Mouse (Mus musculus) c-Kit-positive CD71-positive TER-119-negative erythroid progenitor cells, embryonic 14.5 days (primary cell): ENCODE measurements around the gene 0610012G03Rik.
"Not testable (repeated sequence)": the region's sequence is repeated elsewhere in the genome, so short reads cannot be mapped to it uniquely, and the experiment has no call there.

Source experiments
- DNase-seq: peaks from one replicate; pipeline ENCODE4 v3.0.0-alpha.2; 2013; ENCODE audit warnings: low read depth

The 0610012G03Rik gene

DNA sequence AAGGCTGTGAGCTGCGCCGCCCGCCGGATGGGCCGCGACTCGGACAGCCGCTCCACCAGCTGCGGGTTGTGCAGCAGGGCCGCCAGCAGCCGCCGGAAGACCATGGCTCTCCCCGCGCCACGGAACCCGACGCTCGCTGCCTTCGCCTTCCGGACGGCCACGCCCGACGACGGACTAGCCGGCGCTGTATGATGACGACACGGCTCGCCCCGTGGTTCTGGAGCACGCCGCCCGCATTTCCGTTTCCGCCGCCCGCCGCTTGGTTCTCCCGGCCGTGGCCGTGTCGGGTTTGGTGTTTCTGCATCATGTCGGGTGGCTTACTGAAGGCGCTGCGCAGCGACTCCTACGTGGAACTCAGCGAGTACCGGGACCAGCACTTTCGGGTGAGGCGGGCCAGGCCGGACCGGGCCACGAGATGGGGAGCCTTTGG, at the start of gene 0610012G03Rik, which contains the start of gene Ncbp2:
Gene 0610012G03Rik (minus strand): TSS at position 150 of the 430 bp plus-strand sequence.
Gene Ncbp2 (plus strand): TSS at position 169 of the 430 bp plus-strand sequence.
- peak; percentile 90 for DNase-seq

GRCm38 (mm10) chr16:31996371-31996770, 48.1 kb upstream of the 0610012G03Rik start:
- no peak for DNase-seq

- no peak for DNase-seq
Observed at GRCm38 (mm10) chr16:31993946-31994345, 45.7 kb upstream of the 0610012G03Rik start.

GRCm38 (mm10) chr16:31993195-31993594, 44.9 kb upstream of the 0610012G03Rik start:
- no peak for DNase-seq

DNA sequence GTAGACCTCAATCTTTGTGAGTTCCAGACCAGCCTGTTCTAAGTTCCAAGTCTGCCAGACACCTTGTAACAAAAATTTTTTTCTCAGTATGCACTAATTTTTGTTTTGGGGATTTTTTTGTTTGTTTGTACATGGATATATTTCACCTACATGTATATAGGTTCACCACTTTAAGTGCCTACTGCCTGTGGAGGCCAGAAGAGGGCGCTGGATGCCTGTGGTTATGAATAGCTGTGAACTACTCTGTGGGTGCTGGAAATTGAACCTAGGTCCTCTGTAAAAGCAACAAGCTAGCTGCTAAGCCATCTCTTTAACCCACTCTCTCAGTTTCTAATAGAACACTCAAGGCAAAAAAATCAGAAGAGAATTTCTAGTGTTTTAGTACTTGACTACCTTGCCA, 43.7 kb upstream of the 0610012G03Rik start:
- DNase-seq = no peak

DNA sequence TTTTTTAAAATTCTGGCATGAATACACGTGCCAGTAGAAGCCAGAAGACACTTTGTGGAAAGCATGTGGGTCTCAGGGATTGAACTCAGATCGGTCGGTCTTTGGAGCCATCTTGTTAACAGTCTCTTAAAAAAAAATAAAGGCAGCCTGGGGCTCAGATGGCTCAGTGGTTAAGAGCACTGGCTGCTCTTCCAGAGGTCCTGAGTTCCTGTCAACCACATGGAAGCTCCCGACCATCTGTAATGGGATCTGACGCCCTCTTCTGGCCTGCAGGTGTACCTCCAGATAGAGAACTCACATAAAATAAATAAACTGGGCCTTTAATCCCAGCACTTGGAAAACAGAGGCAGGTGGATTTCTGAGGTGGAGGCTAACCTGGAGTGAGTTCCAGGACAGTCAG, 32.7 kb upstream of the 0610012G03Rik start:
- DNase-seq = no peak

DNA sequence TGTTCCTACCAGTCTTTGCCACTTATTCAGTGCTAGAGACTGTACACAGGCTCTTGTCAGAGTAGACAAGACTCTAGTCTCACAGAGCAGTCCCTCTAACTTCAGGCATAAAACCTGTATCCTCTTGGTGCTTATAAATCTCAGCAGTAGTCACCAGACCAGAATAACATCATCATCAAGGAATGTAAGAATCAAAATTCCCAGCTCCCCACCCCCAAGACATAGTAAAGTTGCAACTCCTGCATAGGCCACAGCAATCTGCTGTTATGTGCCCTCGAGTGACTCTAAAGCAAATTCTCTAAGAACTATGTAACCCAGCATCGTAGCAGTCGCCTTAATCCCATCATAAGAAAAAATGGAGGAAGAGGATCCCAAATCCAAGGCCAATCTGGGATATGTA, 31.2 kb upstream of the 0610012G03Rik start:
- DNase-seq = no peak

DNA sequence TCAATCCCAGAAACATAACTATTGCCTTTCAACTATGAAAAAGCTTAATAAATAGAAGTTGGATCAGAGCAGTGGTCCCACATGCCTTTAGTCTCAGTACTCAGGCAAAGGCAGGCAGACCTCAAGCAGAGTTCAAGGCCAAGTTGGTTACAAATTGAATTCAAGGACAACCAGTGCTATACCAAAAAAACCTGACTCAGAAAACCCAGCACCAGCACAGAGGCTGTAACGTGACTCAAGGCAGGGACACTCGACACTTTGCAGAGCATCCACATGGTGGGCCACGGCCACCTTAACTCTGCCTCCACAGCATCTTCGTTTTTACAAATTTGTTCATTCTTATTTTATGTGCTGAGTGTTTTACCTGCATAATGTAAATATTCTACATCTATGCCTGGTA, 27.0 kb upstream of the 0610012G03Rik start:
- no peak for DNase-seq

GRCm38 (mm10) chr16:31963224-31963623, 14.9 kb upstream of the 0610012G03Rik start:
- DNase-seq = no peak

GRCm38 (mm10) chr16:31947901-31948316, 385 bp downstream of the 0610012G03Rik start:
- peak; percentile 22 for DNase-seq

- DNase-seq = peak; percentile 21
Observed at GRCm38 (mm10) chr16:31947333-31947732, 961 bp downstream of the 0610012G03Rik start.

DNA sequence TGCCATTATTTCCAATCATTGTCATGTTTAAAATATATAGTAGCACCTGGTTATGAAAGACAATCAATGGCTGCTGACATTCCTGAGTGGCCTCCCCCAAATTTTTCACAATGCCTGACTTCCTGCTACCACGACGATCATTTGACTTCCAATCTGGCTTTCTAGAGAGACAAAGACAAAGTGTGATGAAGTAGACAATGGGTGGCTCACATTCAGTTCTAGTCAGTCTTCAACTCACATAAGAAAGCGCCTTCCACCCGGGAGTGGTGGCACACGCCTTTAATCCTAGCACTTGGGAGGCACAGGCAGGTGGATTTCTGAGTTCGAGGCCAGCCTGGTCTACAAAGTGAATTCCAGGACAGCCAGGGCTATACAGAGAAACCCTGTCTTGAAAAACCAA, 2.3 kb downstream of the 0610012G03Rik start:
- DNase-seq = not testable (repeated sequence)

- DNase-seq = no peak
Observed at GRCm38 (mm10) chr16:31945372-31945771, 2.9 kb downstream of the 0610012G03Rik start.

GRCm38 (mm10) chr16:31944698-31945255, 3.5 kb downstream of the 0610012G03Rik start:
- no peak for DNase-seq

GRCm38 (mm10) chr16:31943980-31944379, 4.3 kb downstream of the 0610012G03Rik start:
- DNase-seq = peak; percentile 64

DNA sequence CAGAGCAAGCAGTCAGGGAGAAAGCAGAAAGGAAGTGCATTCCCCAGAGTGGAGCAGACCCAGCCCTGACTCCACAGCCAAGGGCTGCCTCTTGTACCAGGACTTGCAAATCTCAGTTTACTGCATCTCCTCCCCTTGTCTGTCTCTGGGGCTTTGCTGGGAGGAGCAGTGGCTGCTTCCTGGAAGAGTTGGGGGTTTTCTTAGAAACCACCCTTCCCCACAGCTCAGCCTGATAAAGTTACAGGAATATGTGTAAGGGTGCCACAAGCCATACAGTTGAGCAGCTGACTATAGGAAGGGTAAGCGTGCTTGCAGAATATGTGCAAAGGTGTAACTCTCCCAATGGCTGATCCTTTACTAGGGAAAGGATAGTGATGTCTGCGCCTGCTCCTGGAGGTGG, 7.7 kb downstream of the 0610012G03Rik start:
- DNase-seq = peak; percentile 56

- DNase-seq = no peak
Observed at GRCm38 (mm10) chr16:31938856-31939255, 9.4 kb downstream of the 0610012G03Rik start.

DNA sequence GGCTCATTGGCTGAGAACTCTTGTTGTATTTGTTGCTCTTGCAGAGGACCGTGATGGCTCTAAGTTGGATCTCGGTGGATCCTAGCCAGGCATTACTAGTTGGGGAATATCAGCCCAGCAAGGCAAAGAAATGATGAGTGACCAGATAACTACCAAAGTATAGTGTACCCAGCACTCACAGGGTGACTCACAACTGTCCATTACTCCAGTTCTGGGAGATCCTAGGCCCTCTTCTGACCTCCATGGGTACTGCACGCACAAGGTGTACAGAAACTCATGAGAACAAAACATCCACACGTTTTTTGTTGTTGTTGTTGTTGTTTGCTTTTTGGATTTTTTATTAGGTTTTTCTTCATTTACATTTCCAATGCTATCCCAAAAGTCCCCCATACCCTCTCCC, 11.7 kb downstream of the 0610012G03Rik start:
- no peak for DNase-seq

GRCm38 (mm10) chr16:31935091-31935979, 13.0 kb downstream of the 0610012G03Rik start:
- no peak for DNase-seq

DNA sequence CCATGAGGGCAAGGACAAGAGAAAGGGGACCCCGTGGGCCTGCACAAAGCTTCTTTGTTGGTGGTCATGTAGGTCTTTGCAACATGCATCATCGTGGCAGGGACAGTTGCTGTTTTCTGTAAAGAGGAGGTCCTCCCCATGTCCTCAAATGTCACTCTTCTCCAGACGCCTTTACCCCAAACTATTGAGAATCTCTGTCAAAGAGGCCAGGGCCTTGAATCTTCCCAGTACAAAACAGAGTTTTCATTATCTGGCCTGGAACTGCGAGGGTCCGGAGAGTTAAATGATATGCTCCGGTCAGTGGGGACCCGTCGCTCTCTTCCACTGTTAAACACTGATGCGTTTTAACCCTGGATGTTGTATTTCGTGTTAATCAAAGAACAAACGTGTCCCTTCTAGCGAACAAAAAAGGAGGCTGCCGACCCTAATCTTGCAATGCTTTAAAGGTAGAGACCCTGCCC, 13.7 kb downstream of the 0610012G03Rik start:
- no peak for DNase-seq

GRCm38 (mm10) chr16:31933751-31934549, 14.3 kb downstream of the 0610012G03Rik start, which contains the start of gene Pigz:
Pigz (plus strand) TSS chr16:31933851.
- DNase-seq = no peak
